Mouse (Mus musculus) limb, embryonic 15.5 days (tissue): Measurements from ENCODE around the gene Susd1. TPM values are rescaled to one million over a fixed set of nuclear protein-coding genes. Genes with fewer than 3 reads are reported as not detected.

Source experiments
- ATAC-seq: fragments of 200-750 bp; cut with Nextera tagmentation; 2 replicates; pipeline ENCODE4 v1.8.0; 2017; ENCODE audit warnings: low read depth, moderate TSS enrichment; ENCODE audit not compliant: insufficient number of reproducible peaks, low FRiP score, low TSS enrichment
- H3K27ac ChIP-seq: fragments of 300-500 bp; sonication (generic); 2 replicates; pipeline ENCODE4 v1.5.1; 2015; ENCODE audit warnings: moderate library complexity, mild to moderate bottlenecking, inconsistent platforms
- H3K27me3 ChIP-seq: fragments of 300-500 bp; sonication (generic); 2 replicates; pipeline ENCODE4 v1.6.1; 2015; ENCODE audit warnings: inconsistent platforms
- H3K36me3 ChIP-seq: fragments of 300-500 bp; sonication (generic); 2 replicates; pipeline ENCODE4 v1.6.1; 2015; ENCODE audit warnings: inconsistent platforms
- H3K4me1 ChIP-seq: fragments of 300-500 bp; sonication (generic); 2 replicates; pipeline ENCODE4 v1.6.1; 2015; ENCODE audit warnings: inconsistent platforms
- H3K4me2 ChIP-seq: fragments of 300-500 bp; sonication (generic); 2 replicates; pipeline ENCODE4 v1.6.1; 2015; ENCODE audit warnings: mild to moderate bottlenecking, inconsistent platforms
- H3K4me3 ChIP-seq: fragments of 300-500 bp; sonication (generic); 2 replicates; pipeline ENCODE4 v1.5.1; 2015; ENCODE audit warnings: mild to moderate bottlenecking, inconsistent platforms
- H3K9ac ChIP-seq: fragments of 300-500 bp; sonication (generic); 2 replicates; pipeline ENCODE4 v1.6.1; 2015; ENCODE audit warnings: inconsistent platforms
- H3K9me3 ChIP-seq: fragments of 300-500 bp; sonication (generic); 2 replicates; pipeline ENCODE4 v1.6.1; 2016; ENCODE audit warnings: inconsistent platforms
- WGBS: fragments of 180-500 bp; shearing (Covaris S2); methylation state at CpG from one replicate; pipeline ENCODE4 v1.1.7; 2015; 5-methylcytosine and 5-hydroxymethylcytosine counted together
- polyA plus RNA-seq: library from polyadenylated mRNA; unstranded; fragments of >200 nt; fragmentation: Nextera tagmentation; extraction: Ambion mirVana; gene quantifications from 2 replicates; pipeline ENCODE4 v1.2.1, GENCODE M21; 2015

Gene Susd1
- polyA plus RNA-seq, 1 experiment from 2014 or later = 3.9 TPM

GRCm38 (mm10) chr4:59426429-59426828 lies 12.0 kb downstream of the Susd1 start:
- ATAC-seq = no peak
- Histone ChIP-seq H3K36me3 (no peaks in the 10 kb centered on the region), H3K4me2 (no peak overlapping the region)

GRCm38 (mm10) chr4:59422808-59423207 lies 15.6 kb downstream of the Susd1 start:
- H3K4me2 ChIP-seq = no peak overlapping the region
- no peaks in the 10 kb centered on the region for H3K27me3 ChIP-seq
- H3K4me3 ChIP-seq = no peak overlapping the region
- no peaks in the 10 kb centered on the region for H3K36me3 ChIP-seq
- no peak for ATAC-seq
- H3K27ac ChIP-seq = no peak overlapping the region
- H3K4me1 ChIP-seq = 0 out of 2 replicates have a peak, but pooled peaks cover 4% of the 10 kb centered on the region
- H3K9me3 ChIP-seq = no peaks in the 10 kb centered on the region
- H3K9ac ChIP-seq = no peak overlapping the region

More at GRCm38 (mm10) chr4:59426429-59426828, 12.0 kb downstream of the Susd1 start:
- Histone ChIP-seq H3K9ac (no peak overlapping the region), H3K9me3 (no peaks in the 10 kb centered on the region), H3K27me3 (no peaks in the 10 kb centered on the region), H3K4me1 (0 out of 2 replicates have a peak, but pooled peaks cover 4% of the 10 kb centered on the region), H3K27ac (no peak overlapping the region), H3K4me3 (no peak overlapping the region)
- WGBS = 91% methylated on average over 5 of the region's 5 CpGs

- Histone ChIP-seq H3K27ac (no peak overlapping the region), H3K36me3 (no peaks in the 10 kb centered on the region), H3K27me3 (no peaks in the 10 kb centered on the region), H3K4me3 (no peak overlapping the region), H3K9me3 (no peaks in the 10 kb centered on the region), H3K9ac (no peak overlapping the region), H3K4me2 (no peak overlapping the region), H3K4me1 (0 out of 2 replicates have a peak, but pooled peaks cover 4% of the 10 kb centered on the region)
- no peak for ATAC-seq
- 55% methylated on average over 5 of the region's 5 CpGs for WGBS
These were observed 16.2 kb downstream of the Susd1 start for GRCm38 (mm10) chr4:59422025-59422783.

- H3K36me3 ChIP-seq = no peaks in the 10 kb centered on the region
- no peaks in the 10 kb centered on the region for H3K9me3 ChIP-seq
- ATAC-seq = no peak
- 0 out of 2 replicates have a peak, but pooled peaks cover 4% of the 10 kb centered on the region for H3K4me1 ChIP-seq
- WGBS = 83% methylated on average over 5 of the region's 5 CpGs
- no peak overlapping the region for H3K27ac ChIP-seq
- no peaks in the 10 kb centered on the region for H3K27me3 ChIP-seq
- no peak overlapping the region for H3K4me3 ChIP-seq
- H3K4me2 ChIP-seq = no peak overlapping the region
- no peak overlapping the region for H3K9ac ChIP-seq
These were observed 17.1 kb downstream of the Susd1 start for GRCm38 (mm10) chr4:59421369-59421746.

- Histone ChIP-seq H3K27me3 (no peaks in the 10 kb centered on the region), H3K4me1 (0 out of 2 replicates have a peak, but pooled peaks cover 4% of the 10 kb centered on the region), H3K9me3 (no peaks in the 10 kb centered on the region), H3K4me2 (no peak overlapping the region), H3K9ac (no peak overlapping the region), H3K4me3 (no peak overlapping the region), H3K27ac (no peak overlapping the region), H3K36me3 (no peaks in the 10 kb centered on the region)
- no peak for ATAC-seq
- WGBS = 82% methylated on average over 7 of the region's 7 CpGs
These were observed 17.6 kb downstream of the Susd1 start for GRCm38 (mm10) chr4:59420695-59421368.

GRCm38 (mm10) chr4:59419211-59419610 lies 19.2 kb downstream of the Susd1 start:
- Histone ChIP-seq H3K4me3 (no peak overlapping the region), H3K27me3 (no peaks in the 10 kb centered on the region), H3K27ac (no peak overlapping the region), H3K36me3 (no peaks in the 10 kb centered on the region), H3K4me2 (no peak overlapping the region), H3K4me1 (0 out of 2 replicates have a peak, but pooled peaks cover 4% of the 10 kb centered on the region), H3K9ac (no peak overlapping the region), H3K9me3 (no peaks in the 10 kb centered on the region)
- ATAC-seq = no peak
- 81% methylated on average over 4 of the region's 4 CpGs for WGBS

- 91% methylated on average over 5 of the region's 5 CpGs for WGBS
These were observed 25.0 kb downstream of the Susd1 start for GRCm38 (mm10) chr4:59413428-59413827.

GRCm38 (mm10) chr4:59411153-59411552 lies 27.3 kb downstream of the Susd1 start:
- Histone ChIP-seq H3K27me3 (no peaks in the 10 kb centered on the region), H3K36me3 (no peaks in the 10 kb centered on the region)

More at GRCm38 (mm10) chr4:59413428-59413827, 25.0 kb downstream of the Susd1 start:
- no peak overlapping the region for H3K9ac ChIP-seq
- H3K4me3 ChIP-seq = no peak overlapping the region
- ATAC-seq = no peak
- H3K36me3 ChIP-seq = no peaks in the 10 kb centered on the region
- no peak overlapping the region for H3K4me2 ChIP-seq
- no peaks in the 10 kb centered on the region for H3K27me3 ChIP-seq
- no peaks in the 10 kb centered on the region for H3K4me1 ChIP-seq
- no peak overlapping the region for H3K27ac ChIP-seq
- no peaks in the 10 kb centered on the region for H3K9me3 ChIP-seq

GRCm38 (mm10) chr4:59407766-59408165 lies 30.7 kb downstream of the Susd1 start:
- Histone ChIP-seq H3K36me3 (no peaks in the 10 kb centered on the region), H3K9ac (no peak overlapping the region), H3K9me3 (no peaks in the 10 kb centered on the region), H3K4me3 (no peak overlapping the region), H3K27ac (no peak overlapping the region), H3K27me3 (no peaks in the 10 kb centered on the region), H3K4me2 (no peak overlapping the region), H3K4me1 (peaks cover 4% of the 10 kb centered on the region)
- no peak for ATAC-seq
- 82% methylated on average over 4 of the region's 4 CpGs for WGBS

More at GRCm38 (mm10) chr4:59411153-59411552, 27.3 kb downstream of the Susd1 start:
- Histone ChIP-seq H3K4me1 (no peaks in the 10 kb centered on the region), H3K9ac (no peak overlapping the region), H3K4me3 (no peak overlapping the region), H3K4me2 (no peak overlapping the region), H3K27ac (no peak overlapping the region), H3K9me3 (no peaks in the 10 kb centered on the region)
- ATAC-seq = no peak
- WGBS = 72% methylated on average over 9 of the region's 9 CpGs

- no peak overlapping the region for H3K4me3 ChIP-seq
- H3K27me3 ChIP-seq = no peaks in the 10 kb centered on the region
- peak; percentile 35; the same call in 1 of the 2 replicates for ATAC-seq
- no peaks in the 10 kb centered on the region for H3K36me3 ChIP-seq
- H3K9ac ChIP-seq = no peak overlapping the region
- H3K4me2 ChIP-seq = no peak overlapping the region
- H3K4me1 ChIP-seq = peaks cover 4% of the 10 kb centered on the region
- no peaks in the 10 kb centered on the region for H3K9me3 ChIP-seq
- 35% methylated on average over 6 of the region's 6 CpGs for WGBS
- H3K27ac ChIP-seq = no peak overlapping the region
These were observed 34.1 kb downstream of the Susd1 start for GRCm38 (mm10) chr4:59404375-59404774.

- Histone ChIP-seq H3K4me2 (no peak overlapping the region), H3K27ac (no peak overlapping the region), H3K4me1 (peaks cover 4% of the 10 kb centered on the region), H3K9ac (no peak overlapping the region), H3K4me3 (no peak overlapping the region), H3K27me3 (no peaks in the 10 kb centered on the region), H3K36me3 (no peaks in the 10 kb centered on the region), H3K9me3 (no peaks in the 10 kb centered on the region)
- WGBS = 49% methylated on average over 10 of the region's 10 CpGs
- ATAC-seq = no peak
These were observed 37.5 kb downstream of the Susd1 start for GRCm38 (mm10) chr4:59400931-59401330.

- H3K36me3 ChIP-seq = no peaks in the 10 kb centered on the region
- 48% methylated on average over 4 of the region's 4 CpGs for WGBS
- H3K4me2 ChIP-seq = no peak overlapping the region
- H3K27me3 ChIP-seq = no peaks in the 10 kb centered on the region
- no peak for ATAC-seq
- peaks cover 2% of the 10 kb centered on the region for H3K4me1 ChIP-seq
- H3K4me3 ChIP-seq = no peak overlapping the region
- H3K9ac ChIP-seq = no peak overlapping the region
- no peak overlapping the region for H3K27ac ChIP-seq
- H3K9me3 ChIP-seq = no peaks in the 10 kb centered on the region
These were observed 39.1 kb downstream of the Susd1 start for GRCm38 (mm10) chr4:59399343-59399742.
